Mouse (Mus musculus) left cerebral cortex, adult 18-20 months (tissue): Measurements from ENCODE around the gene Pdss2. TPM values are rescaled to one million over a fixed set of nuclear protein-coding genes. Genes with fewer than 3 reads are reported as not detected.
"Not testable (repeated sequence)": the region's sequence is repeated elsewhere in the genome, so short reads cannot be mapped to it uniquely, and the experiment has no call there.

Experiments used
- DNase-seq, 2 experiments: peaks; one replicate each; pipeline ENCODE4 v3.0.0; 2021 to 2022; ENCODE audit warnings: low spot score in 2 of 2, mixed read lengths in 1 of 2
- total RNA-seq, 2 experiments: library from RNA; stranded (reverse); gene quantifications; 2 replicates each; pipeline ENCODE4 v1.2.3; 2021

Gene Pdss2
- total RNA-seq, 2 experiments from 2014 or later = 16.5 to 19.3 TPM

GRCm38 (mm10) chr10:43235758-43236669 lies 14.7 kb downstream of the Pdss2 start:
- DNase-seq = no peak

- DNase-seq = no peak
Observed at GRCm38 (mm10) chr10:43242215-43242614, 20.9 kb downstream of the Pdss2 start.

GRCm38 (mm10) chr10:43244262-43244806 lies 23.0 kb downstream of the Pdss2 start:
- DNase-seq = no peak

GRCm38 (mm10) chr10:43245461-43246200 lies 24.3 kb downstream of the Pdss2 start:
- DNase-seq = no peak

- DNase-seq = no peak
Observed at GRCm38 (mm10) chr10:43247994-43248393, 26.7 kb downstream of the Pdss2 start.

GRCm38 (mm10) chr10:43252324-43252723 lies 31.0 kb downstream of the Pdss2 start:
- no peak for DNase-seq

- not testable (repeated sequence) for DNase-seq
Observed at GRCm38 (mm10) chr10:43256965-43257364, 35.7 kb downstream of the Pdss2 start.

- not testable (repeated sequence) for DNase-seq
Observed at GRCm38 (mm10) chr10:43257500-43257899, 36.2 kb downstream of the Pdss2 start.

- no peak for DNase-seq
Observed at GRCm38 (mm10) chr10:43271318-43271717, 50.0 kb downstream of the Pdss2 start.

- DNase-seq = no peak
Observed at GRCm38 (mm10) chr10:43272381-43272780, 51.1 kb downstream of the Pdss2 start.

GRCm38 (mm10) chr10:43273057-43273456 lies 51.8 kb downstream of the Pdss2 start:
- DNase-seq = no peak

GRCm38 (mm10) chr10:43275446-43275845 lies 54.2 kb downstream of the Pdss2 start:
- DNase-seq = no peak

- no peak for DNase-seq
Observed at GRCm38 (mm10) chr10:43276116-43276659, 54.9 kb downstream of the Pdss2 start.

GRCm38 (mm10) chr10:43277266-43278145 lies 56.2 kb downstream of the Pdss2 start:
- no peak for DNase-seq

- DNase-seq = no peak
Observed at GRCm38 (mm10) chr10:43279637-43280288, 58.5 kb downstream of the Pdss2 start.

GRCm38 (mm10) chr10:43285541-43285940 lies 64.3 kb downstream of the Pdss2 start:
- no peak for DNase-seq

- DNase-seq = no peak
Observed at GRCm38 (mm10) chr10:43290638-43291230, 69.4 kb downstream of the Pdss2 start.

GRCm38 (mm10) chr10:43291333-43291736 lies 70.0 kb downstream of the Pdss2 start:
- DNase-seq = no peak

- DNase-seq = no peak
Observed at GRCm38 (mm10) chr10:43292454-43292853, 71.2 kb downstream of the Pdss2 start.

- no peak for DNase-seq
Observed at GRCm38 (mm10) chr10:43294331-43294730, 73.0 kb downstream of the Pdss2 start.
